26 mouse cellular contexts compared by ENCODE assay signal in the genomic region with DNA sequence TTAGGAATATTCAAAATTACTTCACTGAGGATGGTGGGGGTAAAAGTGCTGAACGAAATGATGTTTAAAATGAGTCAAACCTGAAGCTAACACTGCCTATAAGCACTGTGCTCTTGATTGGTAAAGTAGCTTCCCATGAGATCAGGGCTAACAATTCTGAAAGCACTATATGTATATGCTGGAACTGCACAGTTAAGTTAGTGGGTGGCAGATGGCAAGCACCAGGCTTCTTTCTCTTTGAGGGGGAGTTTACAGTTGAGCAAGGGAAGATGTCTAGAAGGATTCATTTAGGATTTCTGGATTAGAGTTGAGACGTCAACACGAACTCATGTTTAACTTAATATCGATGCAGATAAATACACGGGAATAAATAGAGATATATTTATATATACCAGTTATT.
DNase-seq lines count a peak whose midpoint lies in the region; ATAC-seq lines count a peak whose summit lies in the region.
"Had no signal": no experiment of that assay in that cellular context is flagged by ENCODE, and none has a peak within 500 bp of the region (broad histone marks: within the 10 kb centered on the region; RNA-seq: fewer than 3 reads in every experiment).

No protein-coding gene starts in this region.

- intact Hi-C loops in left cerebral cortex, postnatal 25 days (cut with DNase I), result no loop called here
- intact Hi-C loops in left cerebral cortex, postnatal 10 days (cut with DNase I), result no loop called here

- ATAC-seq in midbrain, embryonic 13.5 days, result no peak
- ATAC-seq: CD4-positive, CD25-positive, alpha-beta regulatory T cell, adult 4 months; forebrain, embryonic 13.5 days; forebrain, embryonic 16.5 days; hindbrain, embryonic 16.5 days had no signal

- no peaks in the 10 kb centered on the region for H3K27me3 ChIP-seq in midbrain, embryonic 13.5 days
- H3K27me3 ChIP-seq: forebrain, embryonic 13.5 days; heart, embryonic 15.5 days; hindbrain, embryonic 13.5 days had no signal

- H3K36me3 ChIP-seq in midbrain, embryonic 13.5 days, result no peaks in the 10 kb centered on the region
- H3K36me3 ChIP-seq: forebrain, embryonic 10.5 days; heart, embryonic 15.5 days; hindbrain, embryonic 10.5 days; hindbrain, embryonic 13.5 days had no signal

- peak; percentile 8 to 14 for DNase-seq in frontal cortex, postnatal 36 days (ENCODE audit: low spot score in 2 of 2)
- no peak for DNase-seq in frontal cortex, postnatal 10 days (ENCODE audit: low spot score in 2 of 2)
- DNase-seq in left cerebral cortex, postnatal 25 days (ENCODE audit: low spot score in 2 of 2), result peak; percentile 12 to 74
- DNase-seq in left cerebral cortex, postnatal 10 days (ENCODE audit: extremely low spot score in 1 of 2, low spot score in 2 of 2), result no peak
- peak; percentile 23 to 40 for DNase-seq in right cerebral cortex, adult 2 months (ENCODE audit: low spot score in 2 of 2)
- DNase-seq in right cerebral cortex, postnatal 4 days, result no peak
- DNase-seq in telencephalon, adult 2 months (ENCODE audit: low read depth, low spot score), result peak; percentile 53
- DNase-seq: adrenal gland, adult 2 months; adrenal gland, postnatal 14 days; cerebellum, adult 18-20 months; cerebellum, adult 9-10 months; cerebellum, postnatal 14 days; gastrocnemius, postnatal 10 days; gastrocnemius, postnatal 36 days; heart, postnatal 10 days; heart, postnatal 36 days had no signal

- no peak overlapping the region for H3K4me3 ChIP-seq in midbrain, embryonic 13.5 days (replicated peaks)
- H3K4me3 ChIP-seq: forebrain, embryonic 10.5 days; forebrain, embryonic 13.5 days; heart, embryonic 15.5 days; hindbrain, embryonic 10.5 days; hindbrain, embryonic 13.5 days had no signal

- H3K27ac ChIP-seq in midbrain, embryonic 13.5 days, result no peak overlapping the region
- H3K27ac ChIP-seq: forebrain, embryonic 10.5 days; forebrain, embryonic 13.5 days; heart, embryonic 15.5 days; hindbrain, embryonic 10.5 days; hindbrain, embryonic 13.5 days had no signal

- WGBS in midbrain, embryonic 13.5 days, result 95% methylated on average over 5 of the region's 5 CpGs

- H3K9ac ChIP-seq in midbrain, embryonic 13.5 days (replicated peaks), result no peak overlapping the region
- H3K9ac ChIP-seq: forebrain, embryonic 13.5 days; heart, embryonic 15.5 days; hindbrain, embryonic 13.5 days had no signal

- no peaks in the 10 kb centered on the region for H3K9me3 ChIP-seq in midbrain, embryonic 13.5 days
- H3K9me3 ChIP-seq: forebrain, embryonic 10.5 days; forebrain, embryonic 13.5 days; heart, embryonic 15.5 days; hindbrain, embryonic 10.5 days; hindbrain, embryonic 13.5 days had no signal

- H3K4me1 ChIP-seq in midbrain, embryonic 13.5 days (replicated peaks), result no peaks in the 10 kb centered on the region
- H3K4me1 ChIP-seq: forebrain, embryonic 13.5 days; hindbrain, embryonic 10.5 days; hindbrain, embryonic 13.5 days had no signal

- H3K4me2 ChIP-seq in midbrain, embryonic 13.5 days (replicated peaks), result no peak overlapping the region
- H3K4me2 ChIP-seq: forebrain, embryonic 13.5 days; heart, embryonic 11.5 days; heart, embryonic 15.5 days; hindbrain, embryonic 13.5 days had no signal

Comparison
In these comparisons a context has a peak if more than half of its experiments do, and no peak if none do; other contexts are left out.
1. DNase-seq: peak in frontal cortex, postnatal 36 days (2 of 2), left cerebral cortex, postnatal 25 days (2 of 2), right cerebral cortex, adult 2 months (2 of 2) and telencephalon, adult 2 months (single experiment); none in frontal cortex, postnatal 10 days (0 of 2), left cerebral cortex, postnatal 10 days (0 of 2) and right cerebral cortex, postnatal 4 days (single experiment).